Mouse (Mus musculus) heart, embryonic 16.5 days (tissue): Measurements from ENCODE around the gene Klhl40. TPM values are rescaled to one million over a fixed set of nuclear protein-coding genes. Genes with fewer than 3 reads are reported as not detected.
A peak's percentile ranks its signal among the peaks of the same experiment; 100 is the strongest.

ENCODE experiments used
- ATAC-seq: fragments of 200-750 bp; cut with Nextera tagmentation; replicated peaks from 2 replicates; pipeline ENCODE4 v1.8.0; 2017; ENCODE audit warnings: moderate number of reproducible peaks; ENCODE audit not compliant: insufficient read depth, low FRiP score; ENCODE audit errors: extremely low read depth
- H3K27ac ChIP-seq: fragments of 300-500 bp; sonication (generic); 2 replicates; pipeline ENCODE4 v1.5.1; 2014; ENCODE audit warnings: mild to moderate bottlenecking, low read length, control low read depth, moderate library complexity
- H3K27me3 ChIP-seq: fragments of 300-500 bp; sonication (generic); 2 replicates; pipeline ENCODE4 v1.6.1; 2014; ENCODE audit warnings: low read length, mixed read lengths; ENCODE audit not compliant: control insufficient read depth, insufficient read depth
- H3K36me3 ChIP-seq: fragments of 300-500 bp; sonication (generic); 2 replicates; pipeline ENCODE4 v1.6.1; 2014; ENCODE audit not compliant: control insufficient read depth, insufficient read depth
- H3K4me1 ChIP-seq: fragments of 300-500 bp; sonication (generic); 2 replicates; pipeline ENCODE4 v1.6.1; 2014; ENCODE audit warnings: low read length, mixed read lengths; ENCODE audit not compliant: control insufficient read depth, insufficient read depth
- H3K4me2 ChIP-seq: fragments of 300-500 bp; sonication (generic); 2 replicates; pipeline ENCODE4 v1.6.1; 2014; ENCODE audit warnings: low read depth, mild to moderate bottlenecking, control low read depth, low read length
- H3K4me3 ChIP-seq: fragments of 300-500 bp; sonication (generic); 2 replicates; pipeline ENCODE4 v1.5.1; 2014; ENCODE audit warnings: mild to moderate bottlenecking, control low read depth, low read length
- H3K9ac ChIP-seq: fragments of 300-500 bp; sonication (generic); 2 replicates; pipeline ENCODE4 v1.6.1; 2014; ENCODE audit warnings: low read length, control low read depth
- H3K9me3 ChIP-seq: fragments of 300-500 bp; sonication (generic); replicated peaks from 2 replicates; pipeline ENCODE4 v1.6.1; 2016; ENCODE audit warnings: low read length; ENCODE audit not compliant: control insufficient read depth
- WGBS: fragments of 180-500 bp; shearing (Covaris S2); extraction: QIAGEN DNeasy Blood & Tissue Kit; methylation state at CpG from one replicate; pipeline ENCODE4 v1.1.7; 2014; 5-methylcytosine and 5-hydroxymethylcytosine counted together
- polyA plus RNA-seq: library from polyadenylated mRNA; unstranded; fragments of >200 nt; fragmentation: Nextera tagmentation; extraction: Ambion mirVana; gene quantifications from 2 replicates; pipeline ENCODE4 v1.2.1, GENCODE M21; 2015

Gene Klhl40
- 6.5 and 6.8 TPM in 2 replicates for polyA plus RNA-seq

DNA sequence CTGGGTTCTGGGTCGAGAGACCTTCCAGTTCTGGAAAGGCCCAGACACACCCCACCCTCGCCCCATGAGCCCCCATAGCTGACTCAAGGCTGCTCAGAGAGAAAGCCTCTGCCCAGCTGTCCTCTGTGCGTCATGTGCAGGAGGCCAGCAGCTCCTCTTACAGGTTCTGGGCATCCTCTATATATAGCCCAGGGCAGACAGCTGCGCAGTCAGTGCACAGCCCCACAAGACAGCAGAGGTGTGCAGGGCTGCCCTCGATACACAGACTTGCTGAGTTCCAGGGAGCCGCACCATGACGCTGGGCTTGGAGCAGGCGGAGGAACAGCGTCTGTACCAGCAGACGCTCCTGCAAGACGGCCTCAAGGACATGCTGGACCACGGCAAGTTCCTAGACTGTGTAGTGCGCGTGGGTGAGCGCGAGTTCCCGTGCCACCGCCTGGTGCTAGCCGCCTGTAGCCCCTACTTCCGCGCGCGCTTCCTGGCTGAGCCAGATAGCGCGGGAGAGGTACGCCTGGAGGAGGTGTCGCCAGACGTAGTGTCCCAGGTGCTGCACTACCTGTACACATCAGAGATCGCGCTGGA is at the start of gene Klhl40:
Gene Klhl40, plus strand, starts transcription at position 124 of the 582 bp plus-strand sequence.
- 0 out of 2 replicates have a peak, but pooled peaks have one; percentile 35 for ATAC-seq
- H3K27me3 ChIP-seq, result peaks cover 32% of the 10 kb centered on the region

DNA sequence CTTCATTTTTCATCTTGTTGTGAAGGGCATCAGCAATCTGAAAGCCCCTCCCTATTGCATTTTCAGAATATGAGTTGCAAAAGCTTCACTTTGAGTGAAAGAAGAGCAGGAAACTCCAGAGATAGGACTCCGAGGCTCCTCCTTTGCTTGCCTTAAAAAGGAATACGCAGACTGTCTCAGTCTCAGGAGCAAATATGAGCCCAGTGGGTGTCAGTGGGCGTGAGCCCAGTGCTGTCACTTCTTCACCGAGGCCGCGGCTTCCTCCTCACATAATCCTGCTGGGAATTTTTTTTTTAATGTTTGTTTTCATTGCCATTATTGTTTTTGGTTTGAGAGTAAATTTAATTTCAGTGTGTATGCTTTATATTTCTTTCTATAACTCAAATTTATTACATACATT is 36.9 kb upstream of the Klhl40 start:
- Histone ChIP-seq H3K27ac (no peak overlapping the region), H3K9ac (no peak overlapping the region), H3K27me3 (no peaks in the 10 kb centered on the region), H3K4me3 (no peak overlapping the region), H3K36me3 (peaks cover 45% of the 10 kb centered on the region), H3K9me3 (no peaks in the 10 kb centered on the region), H3K4me1 (no peaks in the 10 kb centered on the region), H3K4me2 (no peak overlapping the region)
- no peak for ATAC-seq
- 87% methylated on average over 6 of the region's 6 CpGs for WGBS

More for the DNA sequence above, at the start of gene Klhl40:
- H3K4me3 ChIP-seq, result peak within 1 kb of the TSS; percentile 49
- no peaks in the 10 kb centered on the region for H3K9me3 ChIP-seq
- peak within 1 kb of the TSS; percentile 84 for H3K4me2 ChIP-seq
- H3K9ac ChIP-seq, result peak within 1 kb of the TSS; percentile 63
- no peaks in the 10 kb centered on the region for H3K36me3 ChIP-seq
- H3K27ac ChIP-seq, result peak within 1 kb of the TSS; percentile 85
- 12% methylated on average over 30 of the region's 30 CpGs for WGBS
- H3K4me1 ChIP-seq, result peaks cover 27% of the 10 kb centered on the region

DNA sequence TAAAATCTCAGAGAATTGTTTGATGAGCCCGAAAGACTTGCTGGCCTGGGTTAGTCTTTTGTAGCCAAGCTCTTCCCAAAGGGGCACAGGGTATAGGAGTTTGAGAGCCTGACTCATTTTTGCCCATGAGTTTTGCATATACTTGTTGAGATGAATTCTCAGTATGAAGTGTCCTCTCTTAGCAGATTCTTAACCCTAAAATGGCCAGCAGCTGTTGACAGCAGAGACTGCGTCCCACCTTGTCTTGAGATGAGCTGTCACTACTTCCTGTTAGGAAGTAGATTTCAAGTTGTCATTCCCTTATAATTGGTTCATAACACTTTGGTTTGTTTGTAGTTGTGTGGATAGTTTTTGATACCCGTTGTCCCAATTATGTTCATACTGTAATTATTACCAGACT is 36.2 kb upstream of the Klhl40 start:
- Histone ChIP-seq H3K27me3 (no peaks in the 10 kb centered on the region), H3K27ac (no peak overlapping the region), H3K4me1 (no peaks in the 10 kb centered on the region), H3K36me3 (peaks cover 47% of the 10 kb centered on the region), H3K4me2 (no peak overlapping the region), H3K9ac (no peak overlapping the region), H3K4me3 (no peak overlapping the region), H3K9me3 (no peaks in the 10 kb centered on the region)
- 86% methylated on average over 3 of the region's 3 CpGs for WGBS
- no peak for ATAC-seq

DNA sequence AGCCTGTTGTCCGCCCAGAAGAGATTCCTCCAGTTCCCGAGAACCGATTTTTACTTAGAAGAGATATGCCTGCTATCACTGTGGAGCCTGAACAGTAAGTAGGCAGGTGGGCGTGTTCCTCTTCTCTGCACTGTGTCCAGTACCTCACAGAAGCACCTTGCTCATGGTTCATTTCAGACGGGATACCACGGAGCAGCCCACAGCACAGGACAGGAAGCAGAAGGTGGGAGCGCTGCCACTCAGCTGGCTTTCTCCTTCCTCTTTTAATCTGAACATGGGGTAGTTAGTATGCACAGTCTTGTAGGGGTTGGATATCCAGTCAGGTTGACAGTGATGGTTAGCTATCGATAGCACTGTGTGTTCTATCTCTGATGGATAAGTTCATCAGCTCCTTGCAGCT is 33.4 kb upstream of the Klhl40 start:
- Histone ChIP-seq H3K4me3 (no peak overlapping the region), H3K9me3 (no peaks in the 10 kb centered on the region), H3K27me3 (no peaks in the 10 kb centered on the region), H3K36me3 (peaks cover 74% of the 10 kb centered on the region), H3K27ac (no peak overlapping the region), H3K4me1 (no peaks in the 10 kb centered on the region), H3K9ac (no peak overlapping the region), H3K4me2 (no peak overlapping the region)
- 85% methylated on average over 8 of the region's 8 CpGs for WGBS
- no peak for ATAC-seq

DNA sequence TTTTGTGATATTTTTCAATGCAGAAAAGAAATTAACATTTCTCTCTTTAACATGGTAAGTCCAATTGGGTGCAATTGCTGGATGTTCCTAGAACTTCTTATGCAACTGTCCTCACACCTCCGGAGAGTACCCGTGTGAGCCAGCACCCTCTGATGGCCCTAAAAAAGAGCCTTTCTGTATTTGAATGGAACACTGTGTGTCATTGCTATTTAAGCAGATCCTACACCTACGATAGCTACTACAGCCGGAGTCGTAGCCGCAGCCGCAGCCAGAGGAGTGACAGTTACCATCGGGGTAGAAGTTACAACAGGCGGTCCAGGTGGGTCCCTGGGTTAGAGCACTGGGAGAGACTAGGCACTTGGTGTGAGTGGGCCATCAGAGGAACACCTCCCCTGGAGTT is 24.6 kb upstream of the Klhl40 start:
- H3K4me2 ChIP-seq, result no peak overlapping the region
- 95% methylated on average over 9 of the region's 9 CpGs for WGBS
- H3K4me1 ChIP-seq, result peaks cover 3% of the 10 kb centered on the region
- H3K9ac ChIP-seq, result no peak overlapping the region
- no peak overlapping the region for H3K27ac ChIP-seq
- no peaks in the 10 kb centered on the region for H3K27me3 ChIP-seq
- no peak overlapping the region for H3K4me3 ChIP-seq
- ATAC-seq, result no peak
- no peaks in the 10 kb centered on the region for H3K9me3 ChIP-seq
- H3K36me3 ChIP-seq, result peaks cover 74% of the 10 kb centered on the region

DNA sequence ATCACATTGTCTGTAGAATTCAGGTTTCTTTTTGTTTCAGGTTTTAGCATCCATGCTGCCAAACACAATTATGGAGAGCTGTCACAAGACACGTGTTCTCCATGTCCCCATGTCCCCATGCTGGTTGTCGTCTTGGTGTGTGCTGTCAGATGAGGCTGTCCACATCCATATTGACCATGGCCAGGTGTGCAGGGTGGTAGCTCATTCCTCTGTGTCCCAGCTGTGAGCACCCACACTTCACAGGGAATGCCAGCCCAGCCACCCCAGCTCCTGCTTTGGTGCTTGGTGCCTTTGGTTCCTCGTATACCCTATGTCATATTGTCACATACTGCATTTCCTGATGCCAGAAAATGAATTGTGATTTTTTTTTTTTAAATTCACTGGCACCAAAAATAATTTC is 22.8 kb upstream of the Klhl40 start:
- Histone ChIP-seq H3K4me3 (no peak overlapping the region), H3K4me1 (peaks cover 17% of the 10 kb centered on the region), H3K9me3 (no peaks in the 10 kb centered on the region), H3K27me3 (no peaks in the 10 kb centered on the region), H3K4me2 (no peak overlapping the region), H3K27ac (no peak overlapping the region), H3K36me3 (peaks cover 58% of the 10 kb centered on the region), H3K9ac (no peak overlapping the region)
- WGBS, result 85% methylated on average over 3 of the region's 3 CpGs
- no peak for ATAC-seq

DNA sequence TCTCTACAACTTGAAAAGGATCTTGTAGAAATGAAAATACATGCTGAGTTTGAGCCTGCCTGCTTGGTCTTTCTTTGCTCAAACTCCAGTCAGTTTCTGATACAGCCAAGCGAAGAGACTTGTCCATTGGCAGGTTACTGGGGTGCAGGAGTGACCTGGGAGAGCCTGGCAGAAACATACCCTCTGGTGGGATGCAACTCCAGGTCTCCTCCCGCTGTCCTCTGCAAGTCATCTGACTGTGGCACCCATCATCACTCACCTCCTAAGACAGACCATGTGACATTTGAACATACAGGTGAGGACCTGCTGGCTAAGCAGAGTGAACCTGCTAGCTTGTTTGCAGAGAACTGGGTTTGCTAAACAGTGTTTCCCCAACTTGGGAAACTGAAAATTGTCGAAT is 20.6 kb upstream of the Klhl40 start:
- Histone ChIP-seq H3K4me3 (no peak overlapping the region), H3K9ac (no peak overlapping the region), H3K27ac (no peak overlapping the region), H3K4me2 (no peak overlapping the region), H3K36me3 (peaks cover 37% of the 10 kb centered on the region), H3K27me3 (no peaks in the 10 kb centered on the region), H3K4me1 (peaks cover 27% of the 10 kb centered on the region), H3K9me3 (no peaks in the 10 kb centered on the region)
- 76% methylated on average over 3 of the region's 3 CpGs for WGBS
- no peak for ATAC-seq

DNA sequence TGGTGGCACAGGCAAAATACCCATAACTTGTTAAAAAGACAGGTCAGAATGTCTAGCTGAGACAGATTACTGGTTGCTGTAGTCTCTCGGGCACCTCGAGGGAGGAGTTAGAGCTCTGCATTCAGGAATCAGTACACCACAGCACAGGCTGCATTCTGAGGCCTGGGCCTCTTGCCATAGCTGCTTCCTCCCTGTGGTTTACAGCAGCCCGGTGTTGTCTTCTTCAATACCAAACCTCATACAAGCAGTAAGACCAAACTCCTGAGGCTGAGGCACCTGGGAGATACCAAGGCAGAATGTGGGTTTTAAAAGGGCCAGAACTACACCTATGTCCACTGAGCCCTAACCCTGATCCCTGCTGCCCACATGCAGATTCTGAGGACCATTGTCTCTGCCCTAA is 20.0 kb upstream of the Klhl40 start:
- no peak for ATAC-seq
- no peak overlapping the region for H3K4me2 ChIP-seq
- H3K36me3 ChIP-seq, result peaks cover 32% of the 10 kb centered on the region

DNA sequence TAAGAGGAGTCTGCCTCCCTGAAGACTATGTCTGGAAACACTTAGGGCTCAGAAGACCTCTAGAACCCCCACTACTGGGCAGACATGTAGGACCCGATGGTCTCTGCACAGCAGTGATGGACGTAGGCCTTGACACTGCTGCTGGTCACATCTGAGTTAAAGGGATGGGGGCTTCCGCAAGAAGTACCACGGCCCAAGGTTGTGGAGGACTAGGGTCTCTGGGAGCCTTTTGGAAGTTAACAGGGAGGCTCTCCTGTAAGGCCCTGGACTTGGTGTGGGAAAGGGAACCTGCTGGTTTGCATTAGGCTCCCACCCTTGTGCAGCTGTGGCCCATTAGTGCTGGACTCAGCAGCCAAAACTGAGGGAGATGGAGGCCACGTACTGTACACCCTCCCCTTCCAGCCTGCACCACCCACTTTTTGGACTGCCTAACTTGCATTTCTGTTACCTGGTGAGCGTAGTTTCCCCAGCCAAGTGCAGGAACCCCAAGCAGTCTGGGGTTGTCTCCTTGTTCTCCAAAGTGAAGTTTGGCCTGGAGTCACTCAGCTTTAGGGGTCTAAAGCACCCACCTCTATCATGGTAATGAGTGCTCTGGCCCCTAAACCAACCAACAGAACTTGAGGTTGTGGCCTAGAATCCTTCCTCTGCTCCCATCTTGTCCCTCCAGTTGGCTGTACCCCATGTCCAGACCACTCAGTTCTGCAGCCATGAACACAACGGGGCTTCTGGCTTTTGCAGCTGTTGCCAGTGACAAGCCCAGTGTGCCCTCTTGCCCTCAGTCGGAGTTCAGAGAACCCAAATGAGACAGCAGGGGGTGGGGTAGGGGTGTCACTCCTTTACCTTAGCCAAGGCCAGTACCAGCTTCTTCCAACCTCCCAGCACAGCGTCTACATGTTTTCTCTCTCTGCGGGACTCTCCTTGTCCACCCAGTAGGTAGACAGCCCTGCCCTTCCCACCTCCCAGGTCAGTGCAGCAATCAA is 19.3 kb upstream of the Klhl40 start:
- Histone ChIP-seq H3K9ac (peak overlapping the region; percentile 90; the same call in 1 of the 2 replicates), H3K27me3 (no peaks in the 10 kb centered on the region), H3K36me3 (peaks cover 33% of the 10 kb centered on the region), H3K4me2 (peak overlapping the region; percentile 96), H3K4me3 (peak overlapping the region; percentile 74), H3K9me3 (no peaks in the 10 kb centered on the region), H3K4me1 (peaks cover 30% of the 10 kb centered on the region), H3K27ac (peak overlapping the region; percentile 89)
- WGBS, result 52% methylated on average over 10 of the region's 10 CpGs
- no peak for ATAC-seq

More for the DNA sequence above, 20.0 kb upstream of the Klhl40 start:
- H3K27me3 ChIP-seq, result no peaks in the 10 kb centered on the region
- H3K4me1 ChIP-seq, result peaks cover 30% of the 10 kb centered on the region
- H3K4me3 ChIP-seq, result no peak overlapping the region
- H3K9ac ChIP-seq, result 0 out of 2 replicates have a peak overlapping the region, but pooled peaks have one; percentile 21
- WGBS, result 41% methylated on average over 3 of the region's 3 CpGs
- no peaks in the 10 kb centered on the region for H3K9me3 ChIP-seq
- H3K27ac ChIP-seq, result no peak overlapping the region
